Mouse (Mus musculus) CH12.LX (cell line): ENCODE results near the gene Slc9a1. TPM values are rescaled to one million over a fixed set of nuclear protein-coding genes. Genes with fewer than 3 reads are reported as not detected.

Experiments
- DNase-seq: peaks from one replicate; pipeline ENCODE4 v3.0.0-alpha.2; 2013; ENCODE audit errors: extremely low read depth
- H3K27ac ChIP-seq: 2 replicates; pipeline ENCODE4 v1.5.1; 2012; ENCODE audit warnings: low read depth, mild to moderate bottlenecking, control low read depth, moderate library complexity; ENCODE audit not compliant: insufficient read depth
- H3K27me3 ChIP-seq: replicated peaks from 2 replicates; pipeline ENCODE3; 2012; ENCODE audit warnings: inconsistent platforms
- H3K36me3 ChIP-seq, 2 experiments: replicated peaks in 1 of 2; 2 replicates each; pipeline versions ENCODE3 to v1.6.1; 2012; ENCODE audit warnings: inconsistent platforms in 1 of 2, low read length in 1 of 2, mild to moderate bottlenecking in 1 of 2, mixed read lengths in 1 of 2, moderate library complexity in 1 of 2; ENCODE audit not compliant: control insufficient read depth in 1 of 2, insufficient read depth in 1 of 2
- H3K4me1 ChIP-seq, 2 experiments: 2 replicates each; pipeline ENCODE4 v1.6.1; 2012; ENCODE audit warnings: inconsistent platforms in 1 of 2, moderate library complexity in 1 of 2; ENCODE audit not compliant: insufficient read depth in 2 of 2, control insufficient read depth in 1 of 2
- H3K4me2 ChIP-seq: 2 replicates; pipeline ENCODE4 v1.6.1; 2012; ENCODE audit warnings: low read depth, mild to moderate bottlenecking, control low read depth; ENCODE audit not compliant: poor library complexity, insufficient read depth, severe bottlenecking
- H3K4me3 ChIP-seq, 3 experiments: fragments of 150-350 bp in 1 of 3; sonication (generic) in 1 of 3; replicated peaks in 1 of 3; 2 replicates each; pipeline versions ENCODE3 to v1.5.1; 2011 to 2012; ENCODE audit warnings: low read depth in 2 of 3, low read length in 2 of 3, mild to moderate bottlenecking in 2 of 3, moderate library complexity in 2 of 3, control low read depth in 1 of 3, improper control_type of control experiment in 1 of 3, inconsistent platforms in 1 of 3, mixed read lengths in 1 of 3; ENCODE audit not compliant: poor library complexity in 1 of 3
- H3K79me2 ChIP-seq: replicated peaks from 2 replicates; pipeline ENCODE4 v1.6.1; 2012; ENCODE audit warnings: mild to moderate bottlenecking, moderate library complexity; ENCODE audit not compliant: control insufficient read depth, poor library complexity, insufficient read depth, severe bottlenecking; ENCODE audit errors: extremely low read depth
- H3K9ac ChIP-seq: 2 replicates; pipeline ENCODE4 v1.6.1; 2012; ENCODE audit warnings: low read depth, mild to moderate bottlenecking, control low read depth, moderate library complexity; ENCODE audit not compliant: insufficient read depth
- H3K9me3 ChIP-seq: replicated peaks from 2 replicates; pipeline ENCODE3; 2012; ENCODE audit warnings: low read length, inconsistent platforms, mixed read lengths
- BHLHE40 ChIP-seq: IDR thresholded peaks from 2 replicates; pipeline ENCODE4 v1.6.1; 2011; ENCODE audit warnings: mild to moderate bottlenecking, low read depth, low read length, improper control_type of control experiment
- CHD1 ChIP-seq: IDR thresholded peaks from 2 replicates; pipeline ENCODE4 v1.6.1; 2012; ENCODE audit warnings: low read depth, low read length, improper control_type of control experiment, inconsistent platforms
- CHD2 ChIP-seq: IDR thresholded peaks from 2 replicates; pipeline ENCODE4 v1.6.1; 2011; ENCODE audit warnings: low read length, improper control_type of control experiment
- CTCF ChIP-seq, 2 experiments: IDR thresholded peaks in 1 of 2; conservative IDR thresholded peaks in 1 of 2; 2 replicates each; pipeline ENCODE4 v1.5.1; 2011 to 2012; ENCODE audit warnings: low read depth in 2 of 2, low read length in 2 of 2, improper control_type of control experiment in 1 of 2, inconsistent platforms in 1 of 2, mild to moderate bottlenecking in 1 of 2, moderate library complexity in 1 of 2
- GABPA ChIP-seq: IDR thresholded peaks from 2 replicates; pipeline ENCODE4 v1.6.1; 2012; ENCODE audit warnings: low read depth, low read length, improper control_type of control experiment, inconsistent platforms; ENCODE audit not compliant: insufficient replicate concordance
- HCFC1 ChIP-seq: IDR thresholded peaks from 2 replicates; pipeline ENCODE4 v1.6.1; 2012; ENCODE audit warnings: low read depth, mild to moderate bottlenecking, inconsistent platforms, low read length, improper control_type of control experiment
- MAFK ChIP-seq: IDR thresholded peaks from 2 replicates; pipeline ENCODE4 v1.6.1; 2011; ENCODE audit warnings: low read length, improper control_type of control experiment; ENCODE audit not compliant: insufficient replicate concordance
- MAZ ChIP-seq: IDR thresholded peaks from 2 replicates; pipeline ENCODE4 v1.6.1; 2012; ENCODE audit warnings: low read depth, mild to moderate bottlenecking, inconsistent platforms, low read length, improper control_type of control experiment, moderate library complexity
- MEF2A ChIP-seq: IDR thresholded peaks from 2 replicates; pipeline ENCODE4 v1.6.1; 2014; ENCODE audit warnings: low read depth, mild to moderate bottlenecking, inconsistent platforms, low read length, improper control_type of control experiment, borderline replicate concordance
- MYC ChIP-seq: IDR thresholded peaks from 2 replicates; pipeline ENCODE4 v1.6.1; 2011; ENCODE audit warnings: low read depth, mild to moderate bottlenecking, improper control_type of control experiment, low read length
- NELFE ChIP-seq: IDR thresholded peaks from 2 replicates; pipeline ENCODE4 v1.6.1; 2011; ENCODE audit warnings: low read depth, low read length, improper control_type of control experiment
- NRF1 ChIP-seq: IDR thresholded peaks from 2 replicates; pipeline ENCODE4 v1.6.1; 2014; ENCODE audit warnings: low read depth, mild to moderate bottlenecking, inconsistent platforms, low read length, improper control_type of control experiment, moderate library complexity
- PAX5 ChIP-seq: IDR thresholded peaks from 2 replicates; pipeline ENCODE4 v1.6.1; 2012; ENCODE audit warnings: low read length, inconsistent platforms, mixed read lengths
- RAD21 ChIP-seq: IDR thresholded peaks from 2 replicates; pipeline ENCODE4 v1.6.1; 2011; ENCODE audit warnings: low read depth, mild to moderate bottlenecking, low read length, improper control_type of control experiment, moderate library complexity
- SIN3A ChIP-seq: IDR thresholded peaks from 2 replicates; pipeline ENCODE4 v1.6.1; 2012; ENCODE audit warnings: low read length, improper control_type of control experiment, inconsistent platforms
- SMC3 ChIP-seq: IDR thresholded peaks from 2 replicates; pipeline ENCODE4 v1.6.1; 2011; ENCODE audit warnings: low read depth, low read length, improper control_type of control experiment
- USF2 ChIP-seq: conservative IDR thresholded peaks from 2 replicates; pipeline ENCODE4 v1.6.1; 2011; ENCODE audit warnings: low read depth, low read length, improper control_type of control experiment
- ZKSCAN1 ChIP-seq: IDR thresholded peaks from 2 replicates; pipeline ENCODE4 v1.6.1; 2012; ENCODE audit warnings: low read depth, inconsistent platforms, low read length, improper control_type of control experiment, borderline replicate concordance
- dilution Hi-C: fragments of 300-500 bp; cut with MboI; formaldehyde crosslinking; loops from 2 replicates; pipeline ENCODE4 v1.14.3; 2020; ENCODE audit warnings: low sequenced_read_pairs; ENCODE audit not compliant: extremely low pct_unique_long_range_greater_than_20kb, extremely low pct_ligation_motif_present
- in situ Hi-C: fragments of 300-500 bp; cut with MboI; formaldehyde crosslinking; loops from 3 replicates; pipeline ENCODE4 v1.14.3; 2019; ENCODE audit warnings: low sequenced_read_pairs, low pct_ligation_motif_present, low pct_unique_long_range_greater_than_20kb, mixed read lengths
- polyA plus RNA-seq: library from polyadenylated mRNA; unstranded; fragments of >175 nt; gene quantifications from 2 replicates; pipeline ENCODE4 v1.2.1, GENCODE M21; 2012; ENCODE audit warnings: low read depth; ENCODE audit not compliant: insufficient read length
- total RNA-seq, 2 experiments: library from RNA; depleted of rRNA; stranded (reverse); fragments of 300-350 nt in 1 of 2; fragments of >200 nt in 1 of 2; gene quantifications; 2 replicates each; pipeline ENCODE4 v1.2.3; 2012 to 2014

Slc9a1 gene
- total and polyA plus RNA-seq, 3 experiments: 0.66 to 16.7 (median 4.7) TPM

- Histone ChIP-seq H3K4me1 (peaks cover 6 to 14% of the 10 kb centered on the region in 2 experiments; a peak in 3 of 4 replicates), H3K79me2 (peaks cover 2% of the 10 kb centered on the region; the same call in 1 of the 2 replicates), H3K4me2 (no peak overlapping the region), H3K4me3 (no peak overlapping the region), H3K9ac (no peak overlapping the region), H3K27ac (no peak overlapping the region), H3K36me3 (peaks cover 11 to 73% of the 10 kb centered on the region in 2 experiments), H3K27me3 (no peaks in the 10 kb centered on the region), H3K9me3 (no peaks in the 10 kb centered on the region)
- dilution Hi-C loops: no loop called here
- no peak for TF ChIP-seq PAX5
- TF ChIP-seq MYC: no peak
- no peak for TF ChIP-seq CHD2
- no peak for TF ChIP-seq MAZ
- no peak for TF ChIP-seq NRF1
- no peak for TF ChIP-seq NELFE
- TF ChIP-seq SIN3A: no peak
- TF ChIP-seq MAFK: no peak
- in situ Hi-C loops: no loop called here
- DNase-seq: no peak
These were observed 19.5 kb downstream of the Slc9a1 start for GRCm38 (mm10) chr4:133388781-133389552.

- H3K4me2 ChIP-seq: no peak overlapping the region
- H3K4me3 ChIP-seq: no peak overlapping the region
- H3K4me1 ChIP-seq: peaks cover 6 to 20% of the 10 kb centered on the region in 2 experiments
- in situ Hi-C loops: no loop called here
- no peaks in the 10 kb centered on the region for H3K27me3 ChIP-seq
- H3K27ac ChIP-seq: no peak overlapping the region
- peaks cover 2% of the 10 kb centered on the region; the same call in 1 of the 2 replicates for H3K79me2 ChIP-seq
- H3K9me3 ChIP-seq: no peaks in the 10 kb centered on the region
- peaks cover 8 to 70% of the 10 kb centered on the region in 2 experiments for H3K36me3 ChIP-seq
- dilution Hi-C loops: no loop called here
- no peak for DNase-seq
- H3K9ac ChIP-seq: no peak overlapping the region
- no peak for TF ChIP-seq SMC3
- TF ChIP-seq MAFK: no peak
- no peak for TF ChIP-seq ZKSCAN1
- no peak for TF ChIP-seq PAX5
- TF ChIP-seq NRF1: no peak
- TF ChIP-seq HCFC1: no peak
- TF ChIP-seq NELFE: no peak
- no peak for TF ChIP-seq RAD21
- no peak for TF ChIP-seq CTCF (conservative IDR thresholded peaks at IDR 0.05 in 1 of 2, IDR thresholded peaks at IDR 0.05 in 1 of 2; ENCODE audit: low read depth in 2 of 2, low read length in 2 of 2)
- TF ChIP-seq BHLHE40: no peak
- TF ChIP-seq MEF2A: no peak
- TF ChIP-seq CHD2: no peak
- no peak for TF ChIP-seq GABPA
- no peak for TF ChIP-seq CHD1
- no peak for TF ChIP-seq USF2
- TF ChIP-seq, all 38 proteins: peak for 0
These were observed 20.5 kb downstream of the Slc9a1 start for GRCm38 (mm10) chr4:133390042-133390441.
